Mouse (Mus musculus) cerebellum, adult 9-10 months (tissue): ENCODE data around the gene Cldn16.
"Not testable (repeated sequence)": the region's sequence is repeated elsewhere in the genome, so short reads cannot be mapped to it uniquely, and the experiment has no call there.

ENCODE experiments used
- DNase-seq: peaks from one replicate; pipeline ENCODE4 v3.0.0; 2022

Cldn16 gene

GRCm38 (mm10) chr16:26462835-26463234 is at the start of gene Cldn16:
Cldn16 (plus strand) TSS chr16:26463135.
- DNase-seq: no peak

GRCm38 (mm10) chr16:26418616-26419015 is 44.3 kb upstream of the Cldn16 start:
- no peak for DNase-seq

- no peak for DNase-seq
These were observed 40.9 kb upstream of the Cldn16 start for GRCm38 (mm10) chr16:26422078-26422477.

- no peak for DNase-seq
These were observed 32.7 kb upstream of the Cldn16 start for GRCm38 (mm10) chr16:26430246-26430645.

- DNase-seq: no peak
These were observed 29.4 kb upstream of the Cldn16 start for GRCm38 (mm10) chr16:26433486-26433885.

GRCm38 (mm10) chr16:26440031-26440430 is 22.9 kb upstream of the Cldn16 start:
- DNase-seq: no peak

- DNase-seq: no peak
These were observed 21.8 kb upstream of the Cldn16 start for GRCm38 (mm10) chr16:26441156-26441555.

- DNase-seq: no peak
These were observed 18.1 kb upstream of the Cldn16 start for GRCm38 (mm10) chr16:26444843-26445242.

GRCm38 (mm10) chr16:26447594-26447993 is 15.3 kb upstream of the Cldn16 start:
- DNase-seq: peak; percentile 1

GRCm38 (mm10) chr16:26454163-26454562 is 8.8 kb upstream of the Cldn16 start:
- no peak for DNase-seq

GRCm38 (mm10) chr16:26456182-26456581 is 6.8 kb upstream of the Cldn16 start:
- DNase-seq: no peak

- DNase-seq: no peak
These were observed 3.6 kb downstream of the Cldn16 start for GRCm38 (mm10) chr16:26466535-26466934.

GRCm38 (mm10) chr16:26471254-26471653 is 8.3 kb downstream of the Cldn16 start:
- no peak for DNase-seq

GRCm38 (mm10) chr16:26495721-26496120 is 32.8 kb downstream of the Cldn16 start:
- no peak for DNase-seq

GRCm38 (mm10) chr16:26499705-26500104 is 36.8 kb downstream of the Cldn16 start:
- not testable (repeated sequence) for DNase-seq

GRCm38 (mm10) chr16:26500738-26501137 is 37.8 kb downstream of the Cldn16 start:
- DNase-seq: no peak

- no peak for DNase-seq
These were observed 42.0 kb downstream of the Cldn16 start for GRCm38 (mm10) chr16:26504961-26505360.

GRCm38 (mm10) chr16:26519596-26519995 is 56.7 kb downstream of the Cldn16 start:
- DNase-seq: peak; percentile 1

- DNase-seq: no peak
These were observed 62.9 kb downstream of the Cldn16 start for GRCm38 (mm10) chr16:26525832-26526231.

GRCm38 (mm10) chr16:26526669-26527068 is 63.7 kb downstream of the Cldn16 start, which contains the start of gene Tmem207:
Tmem207 (minus strand) TSS chr16:26526769.
- DNase-seq: no peak

GRCm38 (mm10) chr16:26527931-26528666 is 65.2 kb downstream of the Cldn16 start:
- no peak for DNase-seq

GRCm38 (mm10) chr16:26530451-26530850 is 67.5 kb downstream of the Cldn16 start:
- no peak for DNase-seq

- DNase-seq: no peak
These were observed 69.4 kb downstream of the Cldn16 start for GRCm38 (mm10) chr16:26532287-26532686.
